Mouse (Mus musculus) E14TG2a.4 (cell line): ENCODE measurements around the gene Dapk1.

Experiments
- CTCF ChIP-seq: conservative IDR thresholded peaks from 2 replicates; pipeline ENCODE4 v1.5.1; 2014; ENCODE audit warnings: low read length
- NANOG ChIP-seq: IDR thresholded peaks from 2 replicates; pipeline ENCODE4 v1.6.1; 2014; ENCODE audit warnings: borderline replicate concordance, low read length, mixed read lengths
- POU5F1 ChIP-seq: IDR thresholded peaks from 2 replicates; pipeline ENCODE4 v1.6.1; 2014; ENCODE audit warnings: low read length, borderline replicate concordance

DNA sequence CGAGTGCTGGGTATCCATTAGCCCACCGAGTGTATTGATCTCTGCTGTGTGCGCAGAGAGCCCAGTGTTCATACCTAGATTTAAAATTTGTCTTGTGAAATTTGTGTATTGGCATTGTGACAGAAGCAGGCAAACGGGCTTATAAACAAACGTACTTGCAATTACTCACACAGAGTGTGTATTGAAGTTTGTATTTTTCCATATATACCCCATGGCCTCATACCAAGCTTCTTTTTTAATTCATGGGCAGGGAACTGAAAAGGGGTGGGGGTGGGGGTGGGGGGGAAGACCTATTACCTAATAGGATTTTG, 1.5 kb downstream of the Dapk1 start:
- TF ChIP-seq CTCF (no peak), POU5F1 (no peak), NANOG (no peak)
